Mouse (Mus musculus) liver, adult 2 months (tissue): Measurements from ENCODE around the gene Med19.

Experiments used
- CTCF ChIP-seq: fragments of 200-500 bp; IDR thresholded peaks from 2 replicates; pipeline ENCODE4 v1.5.1; 2011; ENCODE audit warnings: low read depth, low read length, control low read depth
- POLR2A ChIP-seq: fragments of 200-500 bp; IDR thresholded peaks from 2 replicates; pipeline ENCODE4 v1.6.1; 2011; ENCODE audit warnings: low read length, control low read depth; ENCODE audit not compliant: insufficient read depth; ENCODE audit errors: extremely low read depth

- no peak for TF ChIP-seq POLR2A
- TF ChIP-seq CTCF, result no peak
Observed at GRCm38 (mm10) chr2:84653354-84653753, 24.8 kb upstream of the Med19 start.
